Mouse (Mus musculus): ENCODE data around the gene Gdf1.

DNA sequence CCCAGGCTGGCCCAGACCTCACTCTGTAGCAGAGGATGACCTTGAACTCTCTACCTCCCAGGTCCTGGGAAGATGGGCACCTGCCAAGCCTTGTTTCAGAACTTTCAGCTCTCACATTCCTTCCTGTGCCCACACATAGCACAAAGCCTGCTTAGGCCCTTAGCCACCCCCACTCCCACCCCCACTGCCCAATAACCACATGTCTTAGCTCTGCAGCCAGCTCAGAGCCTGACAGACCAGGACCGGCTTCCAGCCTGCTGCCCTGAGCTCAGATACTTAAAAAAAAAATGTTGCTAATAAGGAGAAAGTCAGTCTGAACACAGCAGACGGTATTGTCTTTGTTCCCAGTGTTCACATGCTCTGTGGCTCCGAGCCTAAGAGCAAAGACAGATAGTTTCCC is 48.6 kb upstream of the Gdf1 start:
- no peak for TF ChIP-seq CHD2 (IDR thresholded peaks at IDR 0.05; ENCODE audit: low read depth, low read length)
- TF ChIP-seq ZNF384 (IDR thresholded peaks at IDR 0.05; ENCODE audit: low read depth, low read length), result no peak
- no peak for TF ChIP-seq MAFK (IDR thresholded peaks at IDR 0.05; ENCODE audit: insufficient read depth, low read depth, low read length)
